Mouse (Mus musculus) limb, embryonic 15.5 days (tissue): ENCODE data around the gene Apod. TPM values are rescaled to one million over a fixed set of nuclear protein-coding genes. Genes with fewer than 3 reads are reported as not detected.

Experiments used
- ATAC-seq: fragments of 200-750 bp; cut with Nextera tagmentation; 2 replicates; pipeline ENCODE4 v1.8.0; 2017; ENCODE audit warnings: low read depth, moderate TSS enrichment; ENCODE audit not compliant: insufficient number of reproducible peaks, low FRiP score, low TSS enrichment
- H3K27ac ChIP-seq: fragments of 300-500 bp; sonication (generic); 2 replicates; pipeline ENCODE4 v1.5.1; 2015; ENCODE audit warnings: moderate library complexity, mild to moderate bottlenecking, inconsistent platforms
- H3K27me3 ChIP-seq: fragments of 300-500 bp; sonication (generic); 2 replicates; pipeline ENCODE4 v1.6.1; 2015; ENCODE audit warnings: inconsistent platforms
- H3K36me3 ChIP-seq: fragments of 300-500 bp; sonication (generic); 2 replicates; pipeline ENCODE4 v1.6.1; 2015; ENCODE audit warnings: inconsistent platforms
- H3K4me1 ChIP-seq: fragments of 300-500 bp; sonication (generic); 2 replicates; pipeline ENCODE4 v1.6.1; 2015; ENCODE audit warnings: inconsistent platforms
- H3K4me2 ChIP-seq: fragments of 300-500 bp; sonication (generic); 2 replicates; pipeline ENCODE4 v1.6.1; 2015; ENCODE audit warnings: mild to moderate bottlenecking, inconsistent platforms
- H3K4me3 ChIP-seq: fragments of 300-500 bp; sonication (generic); 2 replicates; pipeline ENCODE4 v1.5.1; 2015; ENCODE audit warnings: mild to moderate bottlenecking, inconsistent platforms
- H3K9ac ChIP-seq: fragments of 300-500 bp; sonication (generic); 2 replicates; pipeline ENCODE4 v1.6.1; 2015; ENCODE audit warnings: inconsistent platforms
- H3K9me3 ChIP-seq: fragments of 300-500 bp; sonication (generic); 2 replicates; pipeline ENCODE4 v1.6.1; 2016; ENCODE audit warnings: inconsistent platforms
- WGBS: fragments of 180-500 bp; shearing (Covaris S2); methylation state at CpG from one replicate; pipeline ENCODE4 v1.1.7; 2015; 5-methylcytosine and 5-hydroxymethylcytosine counted together
- polyA plus RNA-seq: library from polyadenylated mRNA; unstranded; fragments of >200 nt; fragmentation: Nextera tagmentation; extraction: Ambion mirVana; gene quantifications from 2 replicates; pipeline ENCODE4 v1.2.1, GENCODE M21; 2015

Gene Apod
- polyA plus RNA-seq, 1 experiment from 2014 or later: 97.6 TPM

- 44% methylated on average over 3 of the region's 3 CpGs for WGBS
- no peak overlapping the region for H3K9ac ChIP-seq
- no peaks in the 10 kb centered on the region for H3K9me3 ChIP-seq
- peaks cover 10% of the 10 kb centered on the region; the same call in 1 of the 2 replicates for H3K4me1 ChIP-seq
- H3K27me3 ChIP-seq: no peaks in the 10 kb centered on the region
- no peaks in the 10 kb centered on the region for H3K36me3 ChIP-seq
- no peak overlapping the region for H3K4me3 ChIP-seq
- H3K27ac ChIP-seq: no peak overlapping the region
- ATAC-seq: no peak
- no peak overlapping the region for H3K4me2 ChIP-seq
Observed at GRCm38 (mm10) chr16:31299960-31300353, 14.7 kb downstream of the Apod start.

DNA sequence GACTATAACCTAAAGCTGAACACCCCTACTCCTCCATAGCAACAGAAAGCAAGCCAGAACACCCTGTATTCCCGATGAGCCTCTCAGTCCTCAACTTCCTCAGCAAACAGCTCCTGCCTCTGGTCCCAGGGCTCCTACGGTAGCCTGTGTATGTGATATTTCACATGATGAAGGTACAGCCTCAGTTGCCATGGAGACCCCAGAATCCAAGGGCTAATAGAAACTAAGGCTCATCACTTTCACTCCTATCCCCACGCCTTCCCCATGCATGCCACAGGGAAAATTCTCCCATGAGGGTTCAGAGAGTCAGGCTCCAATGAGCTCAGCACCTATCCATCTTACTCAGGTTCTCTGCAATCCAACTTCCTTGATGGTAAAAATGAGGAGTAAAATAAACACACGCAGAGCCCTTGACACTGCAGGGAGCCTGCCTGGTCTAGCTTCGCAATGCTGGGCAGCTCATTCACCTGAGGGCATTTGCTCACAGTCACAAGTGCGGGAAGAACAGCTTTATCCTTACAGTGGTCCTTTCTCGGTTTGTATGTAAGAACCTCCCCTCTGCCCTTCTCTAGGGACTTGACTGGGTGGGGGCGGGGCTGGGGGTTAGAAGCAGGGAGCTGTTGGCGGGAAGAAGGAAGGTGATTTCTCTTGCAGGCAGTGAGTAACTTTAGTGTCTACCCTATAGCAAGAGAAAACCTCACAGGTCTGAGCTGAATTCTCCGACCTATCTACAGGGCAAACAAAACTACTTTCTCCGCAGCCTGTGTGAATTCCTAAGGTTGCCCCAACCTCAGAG is 15.2 kb downstream of the Apod start:
- no peak overlapping the region for H3K9ac ChIP-seq
- no peak for ATAC-seq
- no peaks in the 10 kb centered on the region for H3K9me3 ChIP-seq
- H3K27ac ChIP-seq: no peak overlapping the region
- 42% methylated on average over 11 of the region's 11 CpGs for whole genome bisulfite sequencing
- peaks cover 10% of the 10 kb centered on the region; the same call in 1 of the 2 replicates for H3K4me1 ChIP-seq
- no peak overlapping the region for H3K4me2 ChIP-seq
- H3K36me3 ChIP-seq: no peaks in the 10 kb centered on the region
- no peak overlapping the region for H3K4me3 ChIP-seq
- no peaks in the 10 kb centered on the region for H3K27me3 ChIP-seq

- 89% methylated on average over 7 of the region's 7 CpGs for WGBS
- Histone ChIP-seq H3K27me3 (no peaks in the 10 kb centered on the region), H3K36me3 (no peaks in the 10 kb centered on the region), H3K4me2 (no peak overlapping the region), H3K9ac (no peak overlapping the region), H3K4me3 (no peak overlapping the region), H3K27ac (no peak overlapping the region), H3K4me1 (peaks cover 10% of the 10 kb centered on the region; the same call in 1 of the 2 replicates), H3K9me3 (no peaks in the 10 kb centered on the region)
- ATAC-seq: no peak
Observed at GRCm38 (mm10) chr16:31297113-31297512, 17.5 kb downstream of the Apod start.

- Histone ChIP-seq H3K4me3 (no peak overlapping the region), H3K36me3 (no peaks in the 10 kb centered on the region), H3K27ac (no peak overlapping the region), H3K9me3 (no peaks in the 10 kb centered on the region), H3K4me2 (no peak overlapping the region), H3K4me1 (peaks cover 12% of the 10 kb centered on the region), H3K27me3 (no peaks in the 10 kb centered on the region), H3K9ac (no peak overlapping the region)
- ATAC-seq: no peak
- WGBS: 68% methylated on average over 4 of the region's 4 CpGs
Observed at GRCm38 (mm10) chr16:31293761-31294160, 20.8 kb downstream of the Apod start.

GRCm38 (mm10) chr16:31290751-31291365 is 23.8 kb downstream of the Apod start:
- no peak for ATAC-seq
- Histone ChIP-seq H3K4me1 (peaks cover 12% of the 10 kb centered on the region), H3K27ac (peak overlapping the region; percentile 67), H3K9me3 (no peaks in the 10 kb centered on the region), H3K4me3 (no peak overlapping the region), H3K9ac (no peak overlapping the region), H3K4me2 (0 out of 2 replicates have a peak overlapping the region, but pooled peaks have one; percentile 5), H3K36me3 (no peaks in the 10 kb centered on the region), H3K27me3 (no peaks in the 10 kb centered on the region)
- 61% methylated on average over 7 of the region's 7 CpGs for WGBS

GRCm38 (mm10) chr16:31290281-31290680 is 24.3 kb downstream of the Apod start:
- no peaks in the 10 kb centered on the region for H3K36me3 ChIP-seq
- H3K4me3 ChIP-seq: no peak overlapping the region
- no peaks in the 10 kb centered on the region for H3K9me3 ChIP-seq
- H3K4me1 ChIP-seq: peaks cover 12% of the 10 kb centered on the region
- H3K4me2 ChIP-seq: no peak overlapping the region
- peak overlapping the region; percentile 67 for H3K27ac ChIP-seq
- 30% methylated on average over 10 of the region's 10 CpGs for WGBS
- 0 out of 2 replicates have a peak, but pooled peaks have one; percentile 35 for ATAC-seq
- H3K27me3 ChIP-seq: no peaks in the 10 kb centered on the region
- H3K9ac ChIP-seq: no peak overlapping the region

DNA sequence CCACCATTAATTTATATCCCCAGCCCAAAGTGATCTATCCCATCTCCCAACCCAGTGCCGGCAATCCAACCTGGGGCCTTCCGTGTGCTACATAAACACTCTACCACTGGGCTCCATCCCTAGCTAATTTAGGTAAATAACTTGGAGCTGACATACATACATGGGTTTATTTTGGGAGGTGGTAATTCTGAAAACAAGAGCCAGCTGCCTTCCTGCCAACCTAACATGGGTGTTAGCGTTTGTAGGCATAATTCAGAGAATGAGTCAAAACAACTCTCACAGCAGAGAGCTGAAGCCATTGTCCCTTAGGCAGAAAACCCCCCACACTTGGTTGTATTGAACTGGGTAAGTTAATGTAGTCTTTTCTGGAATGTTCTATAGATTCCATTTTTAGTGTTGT is 26.9 kb downstream of the Apod start:
- no peaks in the 10 kb centered on the region for H3K27me3 ChIP-seq
- no peak overlapping the region for H3K9ac ChIP-seq
- WGBS: 74% methylated on average over 3 of the region's 3 CpGs
- no peaks in the 10 kb centered on the region for H3K36me3 ChIP-seq
- no peak overlapping the region for H3K4me3 ChIP-seq
- H3K4me2 ChIP-seq: no peak overlapping the region
- no peaks in the 10 kb centered on the region for H3K9me3 ChIP-seq
- H3K27ac ChIP-seq: no peak overlapping the region
- no peak for ATAC-seq
- H3K4me1 ChIP-seq: peaks cover 12% of the 10 kb centered on the region

DNA sequence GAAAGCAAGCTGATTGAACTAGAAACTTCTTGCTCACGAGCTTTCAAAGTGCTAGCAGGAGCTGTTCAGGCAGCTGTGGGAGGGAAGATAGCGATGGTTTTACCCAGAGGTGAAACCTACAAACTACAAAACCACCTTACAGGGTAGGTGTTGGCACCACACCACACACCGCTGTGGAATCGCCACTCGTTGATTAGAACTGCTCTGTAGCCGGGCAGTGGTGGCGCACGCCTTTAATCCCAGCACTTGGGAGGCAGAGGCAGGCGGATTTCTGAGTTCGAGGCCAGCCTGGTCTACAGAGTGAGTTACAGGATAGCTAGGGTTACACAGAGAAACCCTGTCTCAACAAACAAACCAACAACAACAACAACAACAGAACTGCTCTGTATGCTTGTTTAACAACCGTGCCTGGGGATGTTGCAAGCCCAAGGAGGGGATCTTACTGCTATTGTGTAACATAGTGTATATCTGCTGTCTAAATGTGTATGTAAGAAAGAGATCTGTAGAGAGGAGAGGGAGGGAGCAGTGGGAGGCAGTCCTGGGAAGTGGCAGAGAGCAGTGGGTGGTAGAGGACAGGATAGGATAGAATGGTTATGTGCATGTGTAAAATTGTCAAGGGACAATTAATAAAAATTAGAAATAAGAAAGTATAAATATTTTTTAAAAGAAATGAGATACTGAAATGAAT is 27.7 kb downstream of the Apod start:
- 86% methylated on average over 11 of the region's 11 CpGs for WGBS
- ATAC-seq: no peak
- no peaks in the 10 kb centered on the region for H3K36me3 ChIP-seq

DNA sequence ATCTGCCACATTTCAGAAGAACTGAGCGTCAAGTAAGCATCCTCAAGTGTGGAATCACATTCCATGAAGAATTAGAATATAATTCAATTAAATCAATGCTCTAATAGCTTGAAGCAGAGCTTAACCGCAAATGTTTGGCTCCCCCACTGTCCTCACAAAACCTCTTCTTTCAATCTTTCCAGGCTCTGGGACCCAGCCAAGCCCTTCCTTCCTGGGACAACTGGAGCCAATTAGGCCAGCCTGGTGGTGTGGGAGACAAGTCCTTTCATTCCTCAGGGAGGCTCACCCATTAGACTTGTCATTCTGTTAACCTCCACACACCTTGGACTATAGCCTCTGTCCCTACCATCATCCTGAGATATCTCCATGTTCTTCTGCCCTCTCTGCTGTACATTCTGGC is 32.6 kb downstream of the Apod start:
- Histone ChIP-seq H3K9me3 (no peaks in the 10 kb centered on the region), H3K9ac (no peak overlapping the region), H3K27ac (no peak overlapping the region), H3K27me3 (no peaks in the 10 kb centered on the region), H3K4me1 (peaks cover 9% of the 10 kb centered on the region; the same call in 1 of the 2 replicates), H3K4me2 (no peak overlapping the region), H3K36me3 (no peaks in the 10 kb centered on the region), H3K4me3 (no peak overlapping the region)
- WGBS: 73% methylated on average over 2 of the region's 2 CpGs
- ATAC-seq: no peak

More for the DNA sequence above, 27.7 kb downstream of the Apod start:
- H3K9me3 ChIP-seq: no peaks in the 10 kb centered on the region
- H3K27ac ChIP-seq: no peak overlapping the region
- no peak overlapping the region for H3K4me3 ChIP-seq
- no peak overlapping the region for H3K4me2 ChIP-seq
- H3K9ac ChIP-seq: no peak overlapping the region
- H3K4me1 ChIP-seq: peaks cover 12% of the 10 kb centered on the region
- H3K27me3 ChIP-seq: no peaks in the 10 kb centered on the region

GRCm38 (mm10) chr16:31280176-31280575 is 34.4 kb downstream of the Apod start:
- H3K9me3 ChIP-seq: no peaks in the 10 kb centered on the region
- H3K4me1 ChIP-seq: peaks cover 22% of the 10 kb centered on the region
- H3K9ac ChIP-seq: no peak overlapping the region
- no peak overlapping the region for H3K4me2 ChIP-seq
- H3K4me3 ChIP-seq: no peak overlapping the region
- H3K27ac ChIP-seq: no peak overlapping the region
- no peaks in the 10 kb centered on the region for H3K27me3 ChIP-seq
- no peak for ATAC-seq
- no peaks in the 10 kb centered on the region for H3K36me3 ChIP-seq
- 71% methylated on average over 4 of the region's 4 CpGs for WGBS

DNA sequence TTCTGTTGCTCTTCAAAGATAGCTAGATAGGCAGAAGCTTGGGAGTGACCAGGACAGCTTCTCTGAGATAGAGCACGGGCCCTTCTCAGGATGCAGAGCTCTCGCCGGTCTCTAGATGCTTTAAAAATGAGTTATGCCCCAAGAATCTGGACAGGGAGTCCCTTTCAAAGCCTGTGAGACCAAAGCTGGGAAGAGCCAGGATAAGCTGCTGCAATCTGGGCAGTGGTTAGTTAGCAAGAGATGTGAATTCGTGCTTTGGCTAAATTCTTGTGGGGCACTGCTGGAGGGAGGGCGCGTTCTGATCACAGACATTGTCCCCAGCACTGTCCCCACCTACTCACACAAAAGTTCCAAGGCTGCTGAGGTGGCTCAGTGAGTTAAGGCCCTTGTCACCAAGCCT is 36.0 kb downstream of the Apod start:
- Histone ChIP-seq H3K9me3 (no peaks in the 10 kb centered on the region), H3K4me2 (no peak overlapping the region), H3K27me3 (no peaks in the 10 kb centered on the region), H3K4me1 (peaks cover 27% of the 10 kb centered on the region), H3K9ac (no peak overlapping the region), H3K36me3 (no peaks in the 10 kb centered on the region), H3K4me3 (no peak overlapping the region), H3K27ac (peak overlapping the region; percentile 55)
- ATAC-seq: no peak
- WGBS: 66% methylated on average over 6 of the region's 6 CpGs

DNA sequence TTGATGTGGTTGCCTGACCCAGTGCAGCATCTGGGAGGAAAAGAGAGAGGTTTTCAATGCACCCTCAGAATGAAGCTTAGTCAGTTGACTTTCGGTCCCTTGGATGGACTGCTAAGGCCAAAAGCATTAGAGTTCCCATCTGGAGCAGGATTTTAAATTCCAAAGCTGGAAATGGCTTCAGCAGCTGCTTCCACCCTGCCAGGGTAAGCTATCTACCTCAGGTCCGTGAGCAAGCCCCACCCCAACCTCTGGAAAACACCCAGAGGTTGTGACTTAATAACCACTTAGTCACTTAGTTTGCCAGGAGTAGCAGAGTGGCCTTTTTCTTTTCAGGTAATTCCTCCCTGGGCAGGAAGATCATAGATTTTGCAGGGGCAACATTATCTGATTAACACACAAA is 36.5 kb downstream of the Apod start:
- H3K9ac ChIP-seq: no peak overlapping the region
- no peaks in the 10 kb centered on the region for H3K9me3 ChIP-seq
- H3K27ac ChIP-seq: peak overlapping the region; percentile 55
- no peaks in the 10 kb centered on the region for H3K36me3 ChIP-seq
- peaks cover 32% of the 10 kb centered on the region for H3K4me1 ChIP-seq
- H3K4me2 ChIP-seq: no peak overlapping the region
- no peak overlapping the region for H3K4me3 ChIP-seq
- H3K27me3 ChIP-seq: no peaks in the 10 kb centered on the region
- ATAC-seq: no peak
- WGBS: 51% methylated on average over 2 of the region's 2 CpGs
